Mouse (Mus musculus): ENCODE data around the gene Angptl2. TPM values are rescaled to one million over a fixed set of nuclear protein-coding genes. Genes with fewer than 3 reads are reported as not detected.
A peak's percentile ranks its signal among the peaks of the same experiment; 100 is the strongest.

Gene Angptl2
- polyA plus RNA-seq, 1 experiment from 2014 or later: 14.1 TPM

DNA sequence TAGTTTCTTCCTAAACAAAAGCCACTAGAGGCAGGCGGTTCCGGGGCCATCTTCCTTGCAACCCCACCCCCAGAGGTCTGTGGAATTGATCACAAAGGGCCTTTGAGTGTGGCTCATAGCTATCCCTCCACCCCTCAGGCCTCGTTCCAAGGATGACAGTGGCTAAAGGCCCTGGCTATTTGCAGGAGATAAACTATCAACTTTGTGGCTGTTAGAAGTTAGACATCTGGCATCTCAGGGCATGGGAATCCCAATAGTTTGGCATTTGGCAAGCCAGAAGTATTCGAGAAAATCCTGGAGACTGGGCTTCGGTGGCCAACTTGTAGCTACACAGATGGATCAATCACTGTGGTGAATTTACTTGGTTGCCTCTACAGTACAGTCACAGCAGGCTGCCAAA lies 18.0 kb downstream of the Angptl2 start:
- no peak for ATAC-seq (ENCODE audit: low FRiP score)
- WGBS: 60% methylated on average over 5 of the region's 5 CpGs
- H3K27me3 ChIP-seq (ENCODE audit: control insufficient read depth, insufficient read depth, low read length): no peaks in the 10 kb centered on the region
- no peak overlapping the region for H3K27ac ChIP-seq
- no peak overlapping the region for H3K4me2 ChIP-seq (replicated peaks)
- H3K36me3 ChIP-seq (replicated peaks; ENCODE audit: control insufficient read depth, insufficient read depth): no peaks in the 10 kb centered on the region
- no peaks in the 10 kb centered on the region for H3K9me3 ChIP-seq (ENCODE audit: control insufficient read depth, low read length)
- DNase-seq (ENCODE audit: low spot score): no peak
- H3K4me1 ChIP-seq (replicated peaks; ENCODE audit: control insufficient read depth, insufficient read depth, low read length): no peaks in the 10 kb centered on the region
- no peak overlapping the region for H3K9ac ChIP-seq
- H3K4me3 ChIP-seq (replicated peaks; ENCODE audit: low read length): no peak overlapping the region

GRCm38 (mm10) chr2:33234848-33235247 lies 19.0 kb downstream of the Angptl2 start:
- Histone ChIP-seq H3K9ac (no peak overlapping the region), H3K27me3 (ENCODE audit: control insufficient read depth, insufficient read depth, low read length) (no peaks in the 10 kb centered on the region), H3K9me3 (ENCODE audit: control insufficient read depth, low read length) (no peaks in the 10 kb centered on the region), H3K4me3 (replicated peaks; ENCODE audit: low read length) (no peak overlapping the region), H3K4me2 (replicated peaks) (no peak overlapping the region), H3K36me3 (replicated peaks; ENCODE audit: control insufficient read depth, insufficient read depth) (no peaks in the 10 kb centered on the region), H3K4me1 (replicated peaks; ENCODE audit: control insufficient read depth, insufficient read depth, low read length) (no peaks in the 10 kb centered on the region), H3K27ac (peak overlapping the region; percentile 38; the same call in 1 of the 2 replicates)
- ATAC-seq (ENCODE audit: low FRiP score): 0 out of 2 replicates have a peak, but pooled peaks have one; percentile 27
- DNase-seq (ENCODE audit: low spot score): no peak
- WGBS: 76% methylated on average over 4 of the region's 4 CpGs

DNA sequence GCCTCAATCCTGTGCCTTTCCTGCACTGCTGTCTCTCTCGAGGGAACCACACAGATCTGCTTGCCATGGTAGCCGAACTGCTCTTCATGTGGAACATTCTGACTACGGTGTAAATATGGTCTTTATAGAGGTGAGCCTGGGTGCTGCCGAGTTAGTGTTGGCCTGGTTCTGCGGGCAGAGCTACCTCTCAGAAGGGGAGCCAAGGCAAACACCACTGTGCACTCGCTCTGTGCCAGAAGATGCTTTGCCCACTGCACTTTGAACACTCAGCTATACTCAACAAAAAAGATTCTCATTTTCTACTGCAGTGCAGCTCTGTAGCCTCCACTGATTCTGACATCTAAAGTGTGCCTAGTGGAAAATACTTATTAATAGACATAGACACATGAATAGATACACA lies 21.7 kb downstream of the Angptl2 start:
- DNase-seq (ENCODE audit: low spot score) (no peak), ATAC-seq (ENCODE audit: low FRiP score) (no peak)
- Histone ChIP-seq H3K27me3 (ENCODE audit: control insufficient read depth, insufficient read depth, low read length) (no peaks in the 10 kb centered on the region), H3K9ac (no peak overlapping the region), H3K4me1 (replicated peaks; ENCODE audit: control insufficient read depth, insufficient read depth, low read length) (no peaks in the 10 kb centered on the region), H3K36me3 (replicated peaks; ENCODE audit: control insufficient read depth, insufficient read depth) (peaks cover 5% of the 10 kb centered on the region; the same call in 1 of the 2 replicates), H3K4me3 (replicated peaks; ENCODE audit: low read length) (no peak overlapping the region), H3K27ac (no peak overlapping the region), H3K9me3 (ENCODE audit: control insufficient read depth, low read length) (no peaks in the 10 kb centered on the region), H3K4me2 (replicated peaks) (no peak overlapping the region)
- WGBS: 73% methylated on average over 6 of the region's 6 CpGs

- ATAC-seq (ENCODE audit: low FRiP score) (no peak), DNase-seq (ENCODE audit: low spot score) (no peak)
- Histone ChIP-seq H3K27me3 (ENCODE audit: control insufficient read depth, insufficient read depth, low read length) (no peaks in the 10 kb centered on the region), H3K4me3 (replicated peaks; ENCODE audit: low read length) (no peak overlapping the region), H3K4me2 (replicated peaks) (no peak overlapping the region), H3K4me1 (replicated peaks; ENCODE audit: control insufficient read depth, insufficient read depth, low read length) (no peaks in the 10 kb centered on the region), H3K9me3 (ENCODE audit: control insufficient read depth, low read length) (no peaks in the 10 kb centered on the region), H3K36me3 (replicated peaks; ENCODE audit: control insufficient read depth, insufficient read depth) (peaks cover 16% of the 10 kb centered on the region; the same call in 1 of the 2 replicates), H3K27ac (no peak overlapping the region), H3K9ac (no peak overlapping the region)
- 85% methylated on average over 6 of the region's 6 CpGs for whole genome bisulfite sequencing
Observed at GRCm38 (mm10) chr2:33244880-33245279, 29.0 kb downstream of the Angptl2 start.

- H3K36me3 ChIP-seq (replicated peaks; ENCODE audit: control insufficient read depth, insufficient read depth): peaks cover 16% of the 10 kb centered on the region; the same call in 1 of the 2 replicates
- H3K27ac ChIP-seq: no peak overlapping the region
- H3K4me2 ChIP-seq (replicated peaks): no peak overlapping the region
- no peaks in the 10 kb centered on the region for H3K27me3 ChIP-seq (ENCODE audit: control insufficient read depth, insufficient read depth, low read length)
- DNase-seq (ENCODE audit: low spot score) (no peak), ATAC-seq (ENCODE audit: low FRiP score) (no peak)
- H3K4me3 ChIP-seq (replicated peaks; ENCODE audit: low read length): no peak overlapping the region
- no peak overlapping the region for H3K9ac ChIP-seq
- H3K9me3 ChIP-seq (ENCODE audit: control insufficient read depth, low read length): no peaks in the 10 kb centered on the region
- no peaks in the 10 kb centered on the region for H3K4me1 ChIP-seq (replicated peaks; ENCODE audit: control insufficient read depth, insufficient read depth, low read length)
Observed at GRCm38 (mm10) chr2:33245350-33245749, 29.5 kb downstream of the Angptl2 start.

DNA sequence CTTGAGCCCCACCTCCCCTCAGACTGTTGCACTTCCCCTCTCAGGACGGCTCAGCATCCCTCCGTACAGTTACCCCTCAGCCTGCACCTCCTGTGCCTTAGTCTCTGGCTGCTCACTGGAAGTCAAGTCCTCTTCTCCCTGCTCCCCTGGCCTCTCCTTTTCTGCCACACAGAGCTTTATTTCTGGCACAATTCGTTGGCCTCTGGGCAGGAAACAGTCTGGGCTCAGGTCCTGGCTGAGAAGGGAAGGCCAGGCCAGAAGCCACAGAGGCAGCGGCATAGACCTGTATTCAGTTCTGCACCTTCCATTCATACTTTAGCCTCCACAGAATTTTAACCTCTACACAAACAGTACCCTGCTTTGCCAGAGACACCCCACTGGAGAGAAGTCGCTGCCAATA lies 31.0 kb downstream of the Angptl2 start:
- Histone ChIP-seq H3K4me1 (replicated peaks; ENCODE audit: control insufficient read depth, insufficient read depth, low read length) (no peaks in the 10 kb centered on the region), H3K36me3 (replicated peaks; ENCODE audit: control insufficient read depth, insufficient read depth) (peaks cover 15% of the 10 kb centered on the region; the same call in 1 of the 2 replicates), H3K27ac (no peak overlapping the region), H3K9ac (no peak overlapping the region), H3K9me3 (ENCODE audit: control insufficient read depth, low read length) (no peaks in the 10 kb centered on the region), H3K4me2 (replicated peaks) (no peak overlapping the region), H3K27me3 (ENCODE audit: control insufficient read depth, insufficient read depth, low read length) (no peaks in the 10 kb centered on the region), H3K4me3 (replicated peaks; ENCODE audit: low read length) (no peak overlapping the region)
- DNase-seq (ENCODE audit: low spot score): no peak
- no peak for ATAC-seq (ENCODE audit: low FRiP score)
- 82% methylated on average over 5 of the region's 5 CpGs for WGBS

DNA sequence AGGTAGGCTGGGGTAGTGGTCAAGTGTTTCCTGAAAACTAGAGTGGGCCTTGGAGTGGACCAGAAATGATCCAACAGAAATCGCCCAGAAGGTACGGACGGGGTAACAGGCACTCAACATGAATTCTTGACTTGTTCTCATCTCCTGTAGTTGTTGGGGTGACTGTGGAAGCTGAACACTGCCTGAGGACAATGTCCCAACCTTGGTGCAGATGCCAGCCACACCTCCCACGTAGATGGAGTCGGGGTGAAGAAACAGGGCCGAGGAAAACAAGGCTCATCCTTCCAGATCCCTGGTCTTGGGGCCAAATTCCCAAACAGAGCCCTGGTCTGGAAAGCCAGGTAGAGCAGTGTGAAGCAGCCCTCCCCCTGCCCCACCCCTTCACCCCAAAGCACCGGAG lies 32.7 kb downstream of the Angptl2 start:
- Histone ChIP-seq H3K4me1 (replicated peaks; ENCODE audit: control insufficient read depth, insufficient read depth, low read length) (no peaks in the 10 kb centered on the region; the same call in 1 of the 2 replicates), H3K36me3 (replicated peaks; ENCODE audit: control insufficient read depth, insufficient read depth) (peaks cover 4% of the 10 kb centered on the region; the same call in 1 of the 2 replicates), H3K4me2 (replicated peaks) (no peak overlapping the region), H3K27ac (no peak overlapping the region), H3K27me3 (ENCODE audit: control insufficient read depth, insufficient read depth, low read length) (no peaks in the 10 kb centered on the region), H3K9me3 (ENCODE audit: control insufficient read depth, low read length) (no peaks in the 10 kb centered on the region), H3K4me3 (replicated peaks; ENCODE audit: low read length) (no peak overlapping the region), H3K9ac (no peak overlapping the region)
- WGBS: 88% methylated on average over 7 of the region's 7 CpGs
- no peak for ATAC-seq (ENCODE audit: low FRiP score)
- DNase-seq (ENCODE audit: low spot score): no peak

GRCm38 (mm10) chr2:33249922-33250633 lies 34.2 kb downstream of the Angptl2 start:
- Histone ChIP-seq H3K27ac (no peak overlapping the region), H3K9me3 (ENCODE audit: control insufficient read depth, low read length) (no peaks in the 10 kb centered on the region), H3K27me3 (ENCODE audit: control insufficient read depth, insufficient read depth, low read length) (no peaks in the 10 kb centered on the region), H3K36me3 (replicated peaks; ENCODE audit: control insufficient read depth, insufficient read depth) (peaks cover 5% of the 10 kb centered on the region; the same call in 1 of the 2 replicates), H3K4me2 (replicated peaks) (no peak overlapping the region), H3K9ac (no peak overlapping the region), H3K4me3 (replicated peaks; ENCODE audit: low read length) (no peak overlapping the region), H3K4me1 (replicated peaks; ENCODE audit: control insufficient read depth, insufficient read depth, low read length) (peaks cover 4% of the 10 kb centered on the region; the same call in 1 of the 2 replicates)
- WGBS: 89% methylated on average over 3 of the region's 3 CpGs
- no peak for DNase-seq (ENCODE audit: low spot score)
- no peak for ATAC-seq (ENCODE audit: low FRiP score)

DNA sequence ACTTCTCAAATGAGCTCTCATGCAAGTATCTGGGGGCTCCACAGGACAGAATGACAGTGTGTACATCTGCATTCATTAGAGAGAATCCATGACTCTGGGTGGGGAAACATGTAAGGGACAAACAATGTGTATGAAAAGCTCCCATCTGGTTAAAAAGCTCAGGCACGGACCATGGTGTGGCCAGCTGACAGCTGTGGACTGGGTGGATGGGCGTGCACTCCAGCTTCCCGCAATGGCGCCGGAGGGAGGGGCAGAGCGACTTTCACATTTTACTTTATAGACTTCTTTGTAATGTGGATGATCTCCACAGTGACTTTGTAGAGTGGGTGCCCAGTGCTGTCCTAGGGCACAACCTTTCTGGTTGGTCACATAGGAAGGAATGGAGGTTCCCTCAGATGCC lies 36.9 kb downstream of the Angptl2 start:
- no peaks in the 10 kb centered on the region for H3K27me3 ChIP-seq (ENCODE audit: control insufficient read depth, insufficient read depth, low read length)
- ATAC-seq (ENCODE audit: low FRiP score) (no peak), DNase-seq (ENCODE audit: low spot score) (no peak)
- H3K4me1 ChIP-seq (replicated peaks; ENCODE audit: control insufficient read depth, insufficient read depth, low read length): peaks cover 4% of the 10 kb centered on the region; the same call in 1 of the 2 replicates
- peaks cover 10% of the 10 kb centered on the region for H3K36me3 ChIP-seq (replicated peaks; ENCODE audit: control insufficient read depth, insufficient read depth)
- H3K27ac ChIP-seq: no peak overlapping the region
- no peaks in the 10 kb centered on the region for H3K9me3 ChIP-seq (ENCODE audit: control insufficient read depth, low read length)
- no peak overlapping the region for H3K4me3 ChIP-seq (replicated peaks; ENCODE audit: low read length)
- no peak overlapping the region for H3K9ac ChIP-seq
- WGBS: 84% methylated on average over 6 of the region's 6 CpGs
- H3K4me2 ChIP-seq (replicated peaks): no peak overlapping the region

Measured in hindbrain, embryonic 14.5 days (tissue).